Mouse (Mus musculus): Measurements from ENCODE around the gene Gm20388.
A peak's percentile ranks its signal among the peaks of the same experiment; 100 is the strongest.

Gene Gm20388

GRCm38 (mm10) chr8:121023003-121023402, 1112.4 kb downstream of the Gm20388 start:
- no peak for DNase-seq

DNA sequence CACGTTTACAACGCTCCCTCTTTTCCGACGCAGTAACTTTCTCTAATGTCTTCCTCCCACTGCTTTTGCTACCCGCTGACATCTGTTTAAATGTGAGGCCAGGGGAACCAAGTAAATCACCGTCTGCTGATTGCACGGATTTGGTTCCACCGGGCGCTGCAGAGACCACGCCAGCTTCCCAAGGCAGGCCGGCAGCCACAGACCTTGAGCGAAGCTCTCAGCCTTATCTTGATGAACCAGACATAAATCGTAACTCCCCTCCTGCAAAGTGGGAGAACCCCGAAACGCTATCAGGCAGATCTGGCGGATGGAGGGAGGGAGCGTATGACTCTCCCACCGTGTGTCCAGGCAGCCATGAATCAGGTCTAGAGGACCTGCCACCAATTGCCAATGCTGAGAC, 1113.1 kb downstream of the Gm20388 start:
- DNase-seq: no peak

DNA sequence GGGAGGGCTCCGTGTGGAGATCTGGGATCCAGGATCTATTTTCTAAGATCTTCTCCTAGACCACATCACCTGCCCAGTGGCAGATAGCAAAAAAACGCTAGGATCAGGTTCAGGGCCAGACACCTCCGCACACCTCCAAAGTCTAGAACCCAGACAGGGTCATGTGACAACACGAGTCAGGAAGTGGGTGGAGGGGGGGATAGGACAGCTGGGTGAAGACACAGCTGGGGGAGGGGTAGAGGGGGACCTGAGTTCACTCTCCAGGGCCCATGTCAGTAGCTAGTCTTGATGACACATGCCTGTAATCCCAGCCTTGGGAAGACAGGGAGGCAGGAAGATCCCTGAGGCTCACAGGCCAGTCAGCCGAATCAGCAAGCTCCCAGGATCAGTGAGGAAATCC, 1114.8 kb downstream of the Gm20388 start:
- DNase-seq: no peak

DNA sequence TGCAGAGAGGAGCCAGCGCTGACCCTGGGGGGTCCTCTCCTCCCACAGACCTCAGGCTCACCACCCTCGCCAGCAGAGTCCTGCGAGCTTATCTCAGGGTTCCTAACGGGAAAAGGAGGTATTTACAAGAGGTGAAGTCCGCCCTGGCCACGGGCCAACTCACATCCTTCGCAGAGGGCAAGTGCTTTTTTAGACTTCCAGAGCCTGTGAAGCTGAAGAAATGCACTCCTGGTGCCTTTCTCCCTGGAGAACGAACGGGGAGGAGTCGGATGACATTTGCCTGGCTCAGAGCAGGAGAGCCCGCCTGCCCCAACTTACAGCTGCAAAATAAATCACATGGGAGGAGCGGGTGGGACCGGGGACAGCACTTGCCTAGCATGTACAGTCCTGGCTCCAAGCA, 1117.1 kb downstream of the Gm20388 start:
- DNase-seq: peak; percentile 49

DNA sequence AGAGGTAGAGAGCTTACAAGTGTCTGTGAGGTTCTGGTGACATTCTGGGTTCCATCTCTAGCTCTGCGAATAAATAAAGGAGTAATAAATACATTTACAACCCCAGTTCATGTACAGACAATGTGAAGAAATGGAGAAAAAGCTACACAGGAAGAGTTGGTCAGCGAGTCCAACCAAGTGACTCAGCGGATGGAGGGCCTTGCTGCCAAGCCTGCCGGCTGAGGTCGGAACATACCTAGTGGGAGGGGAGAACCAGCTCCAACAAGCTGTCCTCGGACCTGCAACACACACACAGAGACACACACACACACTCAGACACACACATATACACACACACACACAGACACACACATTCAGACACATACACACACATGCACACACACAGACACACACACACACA, 1118.4 kb downstream of the Gm20388 start:
- DNase-seq: no peak

DNA sequence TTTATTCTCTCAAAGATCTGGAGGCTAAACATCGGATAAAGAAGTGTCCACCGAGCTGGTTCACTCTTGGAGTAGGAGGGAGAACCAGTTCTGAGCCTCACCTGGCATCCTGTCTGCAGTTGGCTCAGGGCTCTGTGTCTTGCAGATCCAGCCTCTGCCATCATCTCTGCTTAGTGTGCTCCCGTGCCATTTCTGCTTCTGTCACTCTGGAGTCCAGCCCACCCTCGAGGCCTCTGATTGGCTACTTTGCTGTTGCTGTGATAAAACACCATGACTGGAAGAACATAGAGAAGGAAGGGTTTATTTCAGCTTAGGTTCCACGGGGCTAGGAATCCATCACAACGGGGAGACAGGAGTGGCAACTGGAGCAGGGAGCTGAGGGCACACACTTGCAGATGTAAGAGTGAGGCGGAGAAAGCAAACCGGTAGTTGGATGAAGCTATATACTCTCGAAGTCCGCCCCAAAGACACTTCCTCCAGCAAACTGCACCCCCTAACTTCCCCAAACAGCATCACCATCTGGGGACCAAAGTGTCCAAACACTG, 1119.9 kb downstream of the Gm20388 start:
- peak; percentile 36 for DNase-seq

DNA sequence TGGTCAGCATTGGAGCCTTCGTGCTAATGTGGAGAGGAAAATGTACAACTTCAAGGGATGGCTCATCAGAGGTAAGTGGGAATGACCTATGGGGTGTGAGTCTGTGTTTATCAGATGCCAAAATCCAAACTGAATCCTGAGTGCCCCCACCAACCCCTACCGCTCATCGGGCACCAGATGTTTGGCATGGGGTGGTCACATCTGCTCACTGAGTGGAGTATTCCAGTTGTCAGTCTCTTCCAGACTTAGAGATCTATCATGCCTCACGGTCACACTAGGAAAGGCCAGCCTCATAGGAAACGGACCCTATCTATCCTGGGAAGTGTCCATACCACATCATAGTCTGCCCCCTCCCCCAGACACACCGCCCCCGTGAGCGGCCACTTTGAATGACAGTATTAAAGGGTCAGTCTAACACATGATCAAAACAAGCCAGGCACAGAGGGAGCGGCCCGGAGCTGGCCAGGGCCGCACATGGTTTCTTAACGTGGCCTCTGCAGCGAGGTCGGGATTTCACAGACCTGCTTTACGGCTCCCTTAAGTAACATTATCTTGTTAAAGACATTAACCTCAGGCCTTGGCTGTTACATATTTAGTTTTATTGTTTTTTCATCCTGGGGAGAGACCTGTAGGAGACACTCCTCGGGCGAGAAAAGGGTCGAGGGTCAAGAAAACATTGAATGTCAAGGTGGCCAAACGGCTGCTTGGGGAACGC, 1122.8 kb downstream of the Gm20388 start:
- DNase-seq: no peak

GRCm38 (mm10) chr8:121035611-121036010, 1125.0 kb downstream of the Gm20388 start:
- peak; percentile 70 for DNase-seq

DNA sequence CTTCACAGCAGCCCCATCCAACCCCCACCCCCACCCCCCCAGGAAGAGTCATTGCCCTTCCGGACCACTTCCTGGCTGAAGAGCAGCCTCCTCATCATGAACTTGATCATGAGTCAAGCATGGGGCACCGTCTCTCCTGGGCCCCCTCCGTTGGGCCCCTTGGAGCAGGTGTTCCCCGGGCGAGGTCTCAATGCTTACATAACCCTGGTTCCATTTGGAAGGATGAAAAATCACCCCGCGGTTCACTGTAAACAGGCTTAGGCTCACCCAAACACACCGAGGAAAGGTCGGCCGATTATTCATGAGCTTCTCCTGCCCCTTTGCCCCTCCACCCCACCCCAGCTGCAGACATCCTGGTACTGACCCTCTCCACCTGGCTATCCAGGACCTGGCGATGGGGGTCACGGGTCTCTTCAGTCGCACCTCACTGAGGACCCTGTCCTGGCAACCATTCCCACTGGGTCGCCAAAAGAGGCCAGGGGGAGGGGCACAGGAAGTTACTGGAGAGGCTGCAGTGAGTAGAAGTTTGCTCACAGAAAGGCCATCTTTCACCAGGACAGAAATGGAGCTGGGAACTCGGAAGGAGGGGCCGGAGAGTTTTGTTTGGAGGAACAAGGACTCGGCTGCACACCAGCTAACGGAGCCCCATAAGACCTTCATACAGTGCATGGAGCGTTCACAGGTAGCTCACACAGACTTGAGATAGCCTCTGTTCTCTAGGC, 1133.2 kb downstream of the Gm20388 start:
- no peak for DNase-seq

DNA sequence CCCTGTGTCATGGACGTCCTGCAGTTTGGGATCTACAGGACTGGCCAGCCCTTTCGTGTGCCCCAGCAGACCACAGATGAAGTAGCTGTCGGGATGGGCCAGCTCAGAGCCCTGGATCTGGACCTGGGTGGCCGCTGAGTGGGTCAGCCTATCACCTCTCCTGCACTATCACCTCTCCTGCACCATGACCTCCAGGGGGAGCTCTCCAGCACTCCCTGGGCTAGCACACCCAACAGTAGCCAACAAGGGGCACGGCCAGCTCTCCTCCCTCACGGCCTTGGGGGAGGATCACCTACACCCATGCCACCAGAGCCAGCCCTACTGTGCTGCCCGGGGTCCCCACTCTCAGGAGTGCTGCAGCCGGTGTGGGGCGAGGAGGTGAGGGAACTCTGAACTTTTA, 1136.8 kb downstream of the Gm20388 start:
- peak; percentile 34 for DNase-seq

DNA sequence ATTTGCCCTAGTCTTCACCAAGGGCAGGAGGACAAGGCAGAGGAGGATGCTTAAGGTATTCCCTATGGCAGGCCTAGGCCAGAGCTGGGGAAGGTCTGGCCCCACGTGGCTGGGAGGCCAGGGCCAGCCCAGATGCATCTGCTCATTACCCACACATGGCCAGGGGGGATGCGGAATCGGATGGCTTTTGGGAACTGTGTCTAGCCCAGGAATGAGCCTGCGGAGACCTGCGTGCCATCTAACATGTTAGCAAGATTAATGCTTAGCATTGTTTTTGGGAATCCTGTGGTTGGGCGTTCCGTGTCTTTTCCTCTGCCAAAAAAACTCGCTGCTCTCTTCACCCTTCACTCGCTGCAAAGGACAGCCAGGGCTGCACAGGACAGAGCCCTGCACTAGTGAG, 1147.4 kb downstream of the Gm20388 start:
- DNase-seq: peak; percentile 25

GRCm38 (mm10) chr8:121059098-121059497, 1148.5 kb downstream of the Gm20388 start:
- no peak for DNase-seq

- DNase-seq: no peak
These were observed 1151.9 kb downstream of the Gm20388 start for GRCm38 (mm10) chr8:121062521-121062920.

GRCm38 (mm10) chr8:121063649-121064048, 1153.0 kb downstream of the Gm20388 start:
- DNase-seq: no peak

DNA sequence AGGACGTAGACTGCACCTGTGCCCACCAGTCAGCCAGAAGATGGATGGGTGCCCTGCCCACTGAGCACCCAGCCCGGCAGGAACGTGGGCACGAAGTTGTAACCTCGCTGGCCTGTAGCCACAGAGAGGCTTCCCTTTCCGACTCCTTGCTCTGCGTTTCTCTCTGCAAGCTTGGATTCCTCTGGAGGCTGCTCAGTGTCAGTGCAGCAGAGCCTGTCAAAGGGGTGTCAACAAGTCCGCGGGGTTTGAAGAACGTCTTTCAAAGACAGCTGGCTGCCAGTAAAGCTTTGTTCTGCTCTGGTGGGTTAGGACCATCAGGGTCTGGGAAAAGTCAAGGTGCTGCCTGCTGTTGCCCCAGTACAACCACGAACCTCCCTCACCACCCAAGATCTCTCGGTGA, 1160.8 kb downstream of the Gm20388 start:
- peak; percentile 70 for DNase-seq

GRCm38 (mm10) chr8:121072406-121073130, 1161.9 kb downstream of the Gm20388 start:
- DNase-seq: no peak

- peak; percentile 68 for DNase-seq
These were observed 1162.8 kb downstream of the Gm20388 start for GRCm38 (mm10) chr8:121073174-121074107.

DNA sequence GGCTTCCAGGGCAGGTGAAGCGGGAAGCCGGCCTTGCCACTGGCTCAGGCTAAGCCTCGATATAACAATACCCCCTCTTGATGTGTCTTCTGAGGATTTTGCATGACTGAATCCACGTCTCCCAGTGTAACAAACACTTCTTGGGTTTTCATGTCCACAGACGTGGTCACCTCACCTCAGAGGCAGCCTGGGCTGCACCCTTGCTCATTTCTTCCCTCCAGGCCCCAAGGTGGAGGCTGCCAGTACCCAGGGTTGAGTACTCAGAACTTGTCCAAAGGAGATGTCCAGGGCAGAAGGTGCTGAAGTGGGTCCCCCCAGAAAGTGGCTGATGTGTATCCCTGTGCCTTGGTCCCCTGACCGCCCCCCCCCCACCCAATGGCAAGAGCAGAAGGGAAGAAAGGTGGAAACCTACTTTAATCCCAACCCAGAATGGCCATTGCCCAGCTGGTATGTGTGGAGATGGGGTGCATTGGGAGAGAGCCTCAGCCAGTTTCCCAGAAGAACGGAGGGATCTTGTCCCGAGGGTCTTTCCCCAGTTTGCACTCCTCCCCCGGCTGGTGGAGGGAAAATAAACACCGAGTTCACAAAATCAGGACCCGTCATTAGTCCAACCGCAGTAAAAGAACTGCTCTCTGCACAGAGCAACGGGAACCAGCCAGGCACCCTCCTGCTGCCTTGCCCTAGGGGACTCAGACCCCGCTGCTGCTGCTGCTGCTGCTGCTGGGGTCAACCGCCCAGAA, 1163.6 kb downstream of the Gm20388 start:
- no peak for DNase-seq

GRCm38 (mm10) chr8:121074848-121075145, 1164.2 kb downstream of the Gm20388 start:
- DNase-seq: no peak

- peak; percentile 61 for DNase-seq
These were observed 1165.3 kb downstream of the Gm20388 start for GRCm38 (mm10) chr8:121075936-121076335.

DNA sequence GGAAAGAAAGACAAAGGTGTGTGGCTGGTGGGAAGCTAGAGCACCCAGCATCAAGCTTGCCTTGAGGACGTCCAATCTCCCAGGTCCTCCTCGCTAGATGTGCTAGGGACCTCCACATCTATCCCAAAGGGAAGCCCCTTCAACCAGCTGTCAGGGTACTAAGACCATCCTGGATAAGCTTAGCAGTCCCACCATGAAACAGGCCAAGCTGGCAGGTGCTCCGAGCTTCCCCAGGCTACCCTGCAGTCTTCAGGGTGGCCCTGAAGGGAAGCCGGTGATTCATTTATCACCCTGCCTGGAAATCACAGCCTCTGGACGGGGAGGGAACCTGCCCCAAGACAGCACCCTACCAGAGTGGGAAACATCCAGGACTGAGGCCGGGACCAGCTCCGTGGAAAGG, 1165.9 kb downstream of the Gm20388 start:
- DNase-seq: no peak

DNA sequence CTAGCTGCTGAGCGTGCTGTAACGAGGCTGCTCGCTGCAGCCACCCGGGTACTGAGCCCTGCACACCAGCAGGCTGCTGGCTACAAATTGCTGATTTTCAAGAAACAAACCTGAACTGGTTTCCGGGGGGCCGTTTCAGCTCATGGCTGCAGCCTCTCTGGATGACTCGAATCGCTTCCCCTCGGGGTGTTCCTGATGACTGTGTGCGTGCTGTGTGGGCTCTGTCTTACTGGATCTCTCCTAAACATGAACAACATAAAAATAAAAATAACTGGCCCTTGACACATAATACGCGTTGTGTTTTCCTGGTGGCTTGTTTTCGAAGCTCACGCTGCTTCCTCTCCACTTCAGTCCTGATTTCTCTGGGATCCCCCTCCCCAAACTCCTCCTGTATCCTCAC, 1168.1 kb downstream of the Gm20388 start:
- no peak for DNase-seq
